Mouse (Mus musculus) liver, embryonic 14.5 days (tissue): ENCODE data around the gene A930033H14Rik. TPM values are rescaled to one million over a fixed set of nuclear protein-coding genes. Genes with fewer than 3 reads are reported as not detected.
A peak's percentile ranks its signal among the peaks of the same experiment; 100 is the strongest.

Experiments used
- ATAC-seq: fragments of 200-750 bp; cut with Nextera tagmentation; 2 replicates; pipeline ENCODE4 v1.8.0; 2017; ENCODE audit warnings: moderate number of reproducible peaks, mild to moderate bottlenecking, moderate library complexity; ENCODE audit not compliant: insufficient read depth
- DNase-seq, 3 experiments: peaks; one replicate each; pipeline ENCODE4 v3.0.0-alpha.2; 2012 to 2013; ENCODE audit warnings: low read depth in 3 of 3, low spot score in 3 of 3
- H3K27ac ChIP-seq: fragments of 300-500 bp; sonication (generic); 2 replicates; pipeline ENCODE4 v1.5.1; 2014; ENCODE audit warnings: moderate library complexity, mild to moderate bottlenecking, control low read depth, inconsistent platforms
- H3K27me3 ChIP-seq: fragments of 300-500 bp; sonication (generic); 2 replicates; pipeline ENCODE4 v1.6.1; 2014; ENCODE audit warnings: mild to moderate bottlenecking, low read length, moderate library complexity; ENCODE audit not compliant: control insufficient read depth, insufficient read depth
- H3K36me3 ChIP-seq: fragments of 300-500 bp; sonication (generic); replicated peaks from 2 replicates; pipeline ENCODE4 v1.6.1; 2014; ENCODE audit warnings: low read depth; ENCODE audit not compliant: control insufficient read depth, insufficient read depth
- H3K4me1 ChIP-seq, 2 experiments: fragments of 200-500 bp in 1 of 2; fragments of 300-500 bp in 1 of 2; sonication (generic) in 1 of 2; replicated peaks; 2 replicates each; pipeline ENCODE4 v1.6.1; 2012 to 2014; ENCODE audit warnings: antibody characterized with exemption in 1 of 2, inconsistent platforms in 1 of 2, low read length in 1 of 2; ENCODE audit not compliant: control insufficient read depth in 2 of 2, insufficient read depth in 2 of 2
- H3K4me2 ChIP-seq: fragments of 300-500 bp; sonication (generic); 2 replicates; pipeline ENCODE4 v1.6.1; 2014; ENCODE audit warnings: low read depth, mild to moderate bottlenecking, control low read depth, moderate library complexity
- H3K4me3 ChIP-seq, 2 experiments: fragments of 200-500 bp in 1 of 2; fragments of 300-500 bp in 1 of 2; sonication (generic) in 1 of 2; 2 replicates each; pipeline ENCODE4 v1.5.1; 2012 to 2014; ENCODE audit warnings: low read depth in 2 of 2, low read length in 2 of 2, mild to moderate bottlenecking in 2 of 2, control low read depth in 1 of 2, inconsistent platforms in 1 of 2, moderate library complexity in 1 of 2; ENCODE audit not compliant: insufficient read depth in 1 of 2
- H3K9ac ChIP-seq: fragments of 300-500 bp; sonication (generic); replicated peaks from 2 replicates; pipeline ENCODE4 v1.6.1; 2014; ENCODE audit warnings: mild to moderate bottlenecking, control low read depth, moderate library complexity
- H3K9me3 ChIP-seq: fragments of 300-500 bp; sonication (generic); 2 replicates; pipeline ENCODE4 v1.6.1; 2016; ENCODE audit warnings: low read length, mixed read lengths; ENCODE audit not compliant: control insufficient read depth
- CTCF ChIP-seq: IDR thresholded peaks from 2 replicates; pipeline ENCODE4 v1.5.1; 2016; ENCODE audit warnings: antibody characterized with exemption, low read depth, control low read depth
- EP300 ChIP-seq: IDR thresholded peaks from 2 replicates; pipeline ENCODE4 v1.6.1; 2016; ENCODE audit warnings: antibody characterized with exemption, low read depth
- WGBS: fragments of 180-500 bp; shearing (Covaris S2); extraction: QIAGEN DNeasy Blood & Tissue Kit; methylation state at CpG from one replicate; pipeline ENCODE4 v1.1.7; 2014; ENCODE audit not compliant: insufficient replicate concordance; 5-methylcytosine and 5-hydroxymethylcytosine counted together
- polyA plus RNA-seq, 2 experiments: library from polyadenylated mRNA; depleted of rRNA in 1 of 2; stranded (reverse) in 1 of 2; unstranded in 1 of 2; fragments of >200 nt; fragmentation: Nextera tagmentation in 1 of 2; extraction: Ambion mirVana in 1 of 2; gene quantifications; 2 replicates each; pipeline versions ENCODE4 v1.2.1 to v1.2.3; 2012 to 2014

The A930033H14Rik gene
- polyA plus RNA-seq, 2 experiments = 0.18 to 0.51 TPM

GRCm38 (mm10) chr10:69213986-69214385, 1.1 kb upstream of the A930033H14Rik start:
- TF ChIP-seq CTCF (no peak), EP300 (peak; percentile 46; the same call in 1 of the 2 replicates)
- Histone ChIP-seq H3K4me2 (peak overlapping the region; percentile 63), H3K27me3 (peaks cover 21% of the 10 kb centered on the region), H3K9ac (peak overlapping the region; percentile 38), H3K27ac (no peak overlapping the region), H3K4me1 (peaks cover 0 to 24% of the 10 kb centered on the region in 2 experiments; a peak in 2 of 4 replicates), H3K36me3 (no peaks in the 10 kb centered on the region), H3K4me3 (peak overlapping the region; percentile 61), H3K9me3 (no peaks in the 10 kb centered on the region)
- ATAC-seq (peak; percentile 36; the same call in 1 of the 2 replicates), DNase-seq (no peak)
- WGBS = 11% methylated on average over 5 of the region's 5 CpGs

- Histone ChIP-seq H3K27ac (no peak overlapping the region), H3K27me3 (peaks cover 21% of the 10 kb centered on the region), H3K4me3 (peak overlapping the region; percentile 61), H3K4me1 (peaks cover 0 to 19% of the 10 kb centered on the region in 2 experiments; a peak in 2 of 4 replicates), H3K36me3 (no peaks in the 10 kb centered on the region), H3K9me3 (no peaks in the 10 kb centered on the region), H3K4me2 (peak overlapping the region; percentile 63), H3K9ac (peak overlapping the region; percentile 61)
- no peak for TF ChIP-seq EP300
- 0 out of 2 replicates have a peak, but pooled peaks have one; percentile 8 for TF ChIP-seq CTCF
- 0% methylated on average over 21 of the region's 21 CpGs for WGBS
- ATAC-seq (peak; percentile 57; the same call in 1 of the 2 replicates), DNase-seq (no peak)
These were observed 566 bp upstream of the A930033H14Rik start for GRCm38 (mm10) chr10:69213451-69213877.

- peak overlapping the region; percentile 61 for H3K9ac ChIP-seq
- peaks cover 21% of the 10 kb centered on the region for H3K27me3 ChIP-seq
- no peaks in the 10 kb centered on the region for H3K36me3 ChIP-seq
- ATAC-seq (no peak), DNase-seq (no peak)
- H3K4me2 ChIP-seq = peak overlapping the region; percentile 63
- H3K9me3 ChIP-seq = no peaks in the 10 kb centered on the region
- H3K27ac ChIP-seq = peak overlapping the region; percentile 51; the same call in 1 of the 2 replicates
- peaks cover 0 to 14% of the 10 kb centered on the region in 2 experiments; a peak in 2 of 4 replicates for H3K4me1 ChIP-seq
- no peak for TF ChIP-seq EP300
- no peak for TF ChIP-seq CTCF
- 3% methylated on average over 14 of the region's 14 CpGs for WGBS
- H3K4me3 ChIP-seq = peak overlapping the region; percentile 60 to 61
These were observed 922 bp downstream of the A930033H14Rik start for GRCm38 (mm10) chr10:69211976-69212375.

GRCm38 (mm10) chr10:69211560-69211959, 1.3 kb downstream of the A930033H14Rik start:
- Histone ChIP-seq H3K4me3 (peak overlapping the region in 1 of 2 experiments; percentile 60; a peak in 2 of 4 replicates), H3K27me3 (peaks cover 21% of the 10 kb centered on the region), H3K4me1 (peaks cover 0 to 14% of the 10 kb centered on the region in 2 experiments; a peak in 2 of 4 replicates), H3K4me2 (peak overlapping the region; percentile 63), H3K9me3 (no peaks in the 10 kb centered on the region), H3K9ac (no peak overlapping the region), H3K27ac (no peak overlapping the region), H3K36me3 (no peaks in the 10 kb centered on the region)
- TF ChIP-seq CTCF (no peak), EP300 (no peak)
- no peak for ATAC-seq
- WGBS = 8% methylated on average over 8 of the region's 8 CpGs
- DNase-seq = no peak

- DNase-seq (no peak), ATAC-seq (no peak)
- WGBS = 39% methylated on average over 5 of the region's 5 CpGs
- TF ChIP-seq CTCF (no peak), EP300 (no peak)
- Histone ChIP-seq H3K27me3 (peaks cover 21% of the 10 kb centered on the region), H3K27ac (no peak overlapping the region), H3K36me3 (no peaks in the 10 kb centered on the region), H3K9me3 (no peaks in the 10 kb centered on the region), H3K4me3 (no peak overlapping the region), H3K4me2 (no peak overlapping the region), H3K9ac (no peak overlapping the region), H3K4me1 (peaks cover 0 to 14% of the 10 kb centered on the region in 2 experiments; a peak in 2 of 4 replicates)
These were observed 2.2 kb downstream of the A930033H14Rik start for GRCm38 (mm10) chr10:69210659-69211058.
